Comparison of ENCODE assay signal across 10 mouse cellular contexts in genomic region chr2:78961023-78961422, GRCm38 (mm10).
DNase-seq lines count a peak whose midpoint lies in the region; ATAC-seq and TF ChIP-seq lines count a peak whose summit lies in the region.
"Had no signal": no experiment of that assay in that cellular context is flagged by ENCODE, and none has a peak within 500 bp of the region (broad histone marks: within the 10 kb centered on the region; RNA-seq: fewer than 3 reads in every experiment).

No protein-coding gene starts in this region.

- TF ChIP-seq POLR2A in small intestine, adult 2 months (IDR thresholded peaks at IDR 0.05; ENCODE audit: low read depth, low read length): no peak

- DNase-seq in heart, postnatal 0 days (ENCODE audit: low spot score): no peak
- no peak for DNase-seq in heart, postnatal 10 days
- DNase-seq in thymus, postnatal 4 days: peak; percentile 15
- no peak for DNase-seq in thymus, adult 18-20 months
- no peak for DNase-seq in left cerebral cortex, adult 11 months (ENCODE audit: low spot score)
- DNase-seq in adrenal gland, adult (ENCODE audit: inconsistent age in 2 of 2, low spot score in 1 of 2): no peak

- no peaks in the 10 kb centered on the region; the same call in 1 of the 2 replicates for H3K4me1 ChIP-seq in heart, postnatal 0 days (ENCODE audit: control insufficient read depth, insufficient read depth)
- H3K4me1 ChIP-seq in embryonic facial prominence, embryonic 13.5 days: peaks cover 19% of the 10 kb centered on the region
- no peaks in the 10 kb centered on the region; the same call in 1 of the 2 replicates for H3K4me1 ChIP-seq in small intestine, adult 2 months (ENCODE audit: control insufficient read depth, insufficient read depth, insufficient read length, low read length)

- no peak for TF ChIP-seq EP300 in heart, postnatal 0 days (IDR thresholded peaks at IDR 0.05; ENCODE audit: low read depth)

- no peak for ATAC-seq in heart, postnatal 0 days (ENCODE audit: insufficient read depth, low read depth)
- ATAC-seq in embryonic facial prominence, embryonic 13.5 days (ENCODE audit: insufficient number of reproducible peaks, insufficient read depth, low FRiP score, low TSS enrichment, low read depth): no peak

- TF ChIP-seq CTCF in heart, postnatal 0 days (IDR thresholded peaks at IDR 0.05; ENCODE audit: low read depth): no peak
- TF ChIP-seq CTCF in small intestine, adult 2 months (IDR thresholded peaks at IDR 0.05; ENCODE audit: extremely low read depth, insufficient read length, insufficient replicate concordance, low read depth, low read length): no peak

- no peaks in the 10 kb centered on the region for H3K36me3 ChIP-seq in heart, postnatal 0 days (replicated peaks; ENCODE audit: control insufficient read depth, insufficient read depth, low read length)
- H3K36me3 ChIP-seq in embryonic facial prominence, embryonic 13.5 days: no peaks in the 10 kb centered on the region
- no peaks in the 10 kb centered on the region for H3K36me3 ChIP-seq in small intestine, adult 2 months (ENCODE audit: control insufficient read depth, insufficient read depth, low read length)
- H3K36me3 ChIP-seq: liver, embryonic 15.5 days; midbrain, embryonic 12.5 days had no signal

- H3K27ac ChIP-seq in heart, postnatal 0 days (ENCODE audit: low read depth): no peak overlapping the region
- no peak overlapping the region for H3K27ac ChIP-seq in embryonic facial prominence, embryonic 13.5 days
- 0 out of 2 replicates have a peak overlapping the region, but pooled peaks have one; percentile 11 for H3K27ac ChIP-seq in small intestine, adult 2 months (ENCODE audit: insufficient read depth, low read depth, low read length)
- H3K27ac ChIP-seq: liver, embryonic 15.5 days; midbrain, embryonic 12.5 days had no signal

- H3K4me2 ChIP-seq in heart, postnatal 0 days (ENCODE audit: low read depth, low read length): peak overlapping the region; percentile 28; the same call in 1 of the 2 replicates
- peak overlapping the region; percentile 36 for H3K4me2 ChIP-seq in embryonic facial prominence, embryonic 13.5 days
- H3K4me2 ChIP-seq: liver, embryonic 15.5 days; midbrain, embryonic 12.5 days had no signal

- H3K27me3 ChIP-seq in heart, postnatal 0 days (ENCODE audit: control insufficient read depth, insufficient read depth, low read length): no peaks in the 10 kb centered on the region
- H3K27me3 ChIP-seq in embryonic facial prominence, embryonic 13.5 days: peaks cover 8% of the 10 kb centered on the region; the same call in 1 of the 2 replicates
- H3K27me3 ChIP-seq in small intestine, adult 2 months (ENCODE audit: control insufficient read depth, insufficient read depth, low read length): no peaks in the 10 kb centered on the region
- H3K27me3 ChIP-seq: liver, embryonic 15.5 days; midbrain, embryonic 12.5 days had no signal

- no peak overlapping the region for H3K9ac ChIP-seq in heart, postnatal 0 days (replicated peaks; ENCODE audit: low read depth, low read length)
- H3K9ac ChIP-seq in embryonic facial prominence, embryonic 13.5 days: no peak overlapping the region
- H3K9ac ChIP-seq: liver, embryonic 15.5 days; midbrain, embryonic 12.5 days had no signal

- WGBS in heart, postnatal 0 days: 49% methylated on average over 7 of the region's 7 CpGs
- WGBS in embryonic facial prominence, embryonic 13.5 days: 21% methylated on average over 7 of the region's 7 CpGs
- WGBS in small intestine, adult 2 months: 84% methylated on average over 7 of the region's 7 CpGs

- H3K4me3 ChIP-seq in heart, postnatal 0 days (ENCODE audit: low read depth, low read length): no peak overlapping the region
- no peak overlapping the region for H3K4me3 ChIP-seq in embryonic facial prominence, embryonic 13.5 days
- H3K4me3 ChIP-seq in small intestine, adult 2 months (ENCODE audit: low read depth, low read length): no peak overlapping the region
- H3K4me3 ChIP-seq: liver, embryonic 15.5 days; midbrain, embryonic 12.5 days had no signal

- H3K9me3 ChIP-seq in heart, postnatal 0 days (replicated peaks; ENCODE audit: control insufficient read depth, low read length): no peaks in the 10 kb centered on the region
- no peaks in the 10 kb centered on the region for H3K9me3 ChIP-seq in embryonic facial prominence, embryonic 13.5 days
- H3K9me3 ChIP-seq: liver, embryonic 15.5 days; midbrain, embryonic 12.5 days had no signal

- intact Hi-C loops in heart, postnatal 10 days (cut with DNase I): loop anchor here (10.0 kb wide), 2 partner anchors 414 to 814 kb away; no protein-coding TSS in a partner anchor
